Mouse (Mus musculus) heart, adult 2 months (tissue): ENCODE measurements around the gene Cdk19. TPM values are rescaled to one million over a fixed set of nuclear protein-coding genes. Genes with fewer than 3 reads are reported as not detected.
A peak's percentile ranks its signal among the peaks of the same experiment; 100 is the strongest.
"Not testable (repeated sequence)": the region's sequence is repeated elsewhere in the genome, so short reads cannot be mapped to it uniquely, and the experiment has no call there.

Source experiments
- DNase-seq, 2 experiments: peaks; one replicate each; pipeline ENCODE4 v3.0.0; 2021
- H3K27ac ChIP-seq: fragments of 200-600 bp; 2 replicates; pipeline ENCODE4 v1.8.1; 2022
- H3K27me3 ChIP-seq: fragments of 200-500 bp; 2 replicates; pipeline ENCODE4 v1.6.1; 2012; ENCODE audit warnings: mild to moderate bottlenecking, low read length, inconsistent platforms, mixed read lengths; ENCODE audit not compliant: control insufficient read depth, insufficient read depth
- H3K36me3 ChIP-seq: fragments of 200-500 bp; 2 replicates; pipeline ENCODE4 v1.6.1; 2012; ENCODE audit warnings: low read length, inconsistent platforms; ENCODE audit not compliant: control insufficient read depth, insufficient read depth
- H3K4me1 ChIP-seq: fragments of 200-500 bp; 2 replicates; pipeline ENCODE4 v1.6.1; 2011; ENCODE audit warnings: low read length; ENCODE audit not compliant: control insufficient read depth, insufficient read depth
- H3K4me3 ChIP-seq: fragments of 200-600 bp; 2 replicates; pipeline ENCODE4 v1.8.1; 2022
- H3K79me2 ChIP-seq: fragments of 200-500 bp; replicated peaks from 2 replicates; pipeline ENCODE4 v1.6.1; 2012; ENCODE audit warnings: mild to moderate bottlenecking, inconsistent platforms, low read length, moderate library complexity, mixed read lengths; ENCODE audit not compliant: control insufficient read depth, insufficient read depth
- H3K9ac ChIP-seq: fragments of 200-500 bp; 2 replicates; pipeline ENCODE4 v1.6.1; 2012; ENCODE audit warnings: low read depth, mild to moderate bottlenecking, control low read depth, inconsistent platforms, low read length, mixed read lengths
- CTCF ChIP-seq: fragments of 200-600 bp; IDR thresholded peaks from 2 replicates; pipeline ENCODE4 v1.8.1; 2022; ENCODE audit warnings: antibody characterized with exemption, mild to moderate bottlenecking, moderate library complexity
- EP300 ChIP-seq: fragments of 200-500 bp; IDR thresholded peaks from 2 replicates; pipeline ENCODE4 v1.6.1; 2011; ENCODE audit warnings: low read depth, low read length, control low read depth; ENCODE audit not compliant: insufficient read depth
- POLR2A ChIP-seq: fragments of 200-500 bp; IDR thresholded peaks from 2 replicates; pipeline ENCODE4 v1.6.1; 2011; ENCODE audit warnings: mild to moderate bottlenecking, low read depth, low read length, control low read depth; ENCODE audit not compliant: insufficient read depth
- WGBS: fragments of 180-500 bp; shearing (Covaris S2); methylation state at CpG from one replicate; pipeline ENCODE4 v1.1.7; 2018; 5-methylcytosine and 5-hydroxymethylcytosine counted together
- intact Hi-C: fragments of 180-260 bp; cut with DNase I; formaldehyde crosslinking; loops from one replicate; pipeline ENCODE4 v1.15.1; 2025
- polyA plus RNA-seq: library from polyadenylated mRNA; depleted of rRNA; stranded (reverse); fragments of >200 nt; gene quantifications from 2 replicates; pipeline ENCODE4 v1.2.3, GENCODE M21; 2012; rRNA removed
- total RNA-seq, 2 experiments: library from RNA; stranded (reverse); gene quantifications; 2 replicates each; pipeline ENCODE4 v1.2.3; 2021

The Cdk19 gene
- total and polyA plus RNA-seq, 3 experiments, result 5.2 to 15.2 (median 11.5) TPM

DNA sequence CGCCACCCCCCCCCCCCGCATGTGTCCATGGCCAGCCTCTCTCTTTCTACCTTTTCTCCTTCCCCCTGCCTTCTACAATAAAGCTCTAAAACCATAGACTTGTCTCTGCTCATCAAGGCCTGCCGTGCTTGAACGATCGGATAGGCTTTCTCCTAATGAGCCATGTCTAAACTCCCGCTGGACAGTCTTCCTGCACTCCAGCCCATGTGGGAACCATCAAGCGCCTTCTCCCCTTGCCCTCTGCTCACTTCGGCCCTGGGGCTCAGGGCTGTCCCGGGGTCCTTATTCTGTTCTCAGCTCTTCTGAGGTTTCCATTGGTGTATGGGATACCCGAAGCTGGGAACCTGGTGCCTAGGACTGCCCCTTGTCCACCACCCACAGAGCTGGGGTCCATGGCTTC is 189.3 kb downstream of the Cdk19 start:
- H3K79me2 ChIP-seq, result no peaks in the 10 kb centered on the region
- 80% methylated on average over 9 of the region's 10 CpGs for WGBS
- H3K27me3 ChIP-seq, result no peaks in the 10 kb centered on the region
- TF ChIP-seq POLR2A (no peak), CTCF (no peak), EP300 (no peak)
- no peak overlapping the region for H3K27ac ChIP-seq
- H3K4me3 ChIP-seq, result no peak overlapping the region
- no peak for DNase-seq
- intact Hi-C loops, result loop anchor here (5.0 kb wide), 1 partner anchor 181 kb away; no protein-coding TSS in a partner anchor
- H3K9ac ChIP-seq, result no peak overlapping the region
- H3K36me3 ChIP-seq, result no peaks in the 10 kb centered on the region
- H3K4me1 ChIP-seq, result no peaks in the 10 kb centered on the region; the same call in 1 of the 2 replicates

DNA sequence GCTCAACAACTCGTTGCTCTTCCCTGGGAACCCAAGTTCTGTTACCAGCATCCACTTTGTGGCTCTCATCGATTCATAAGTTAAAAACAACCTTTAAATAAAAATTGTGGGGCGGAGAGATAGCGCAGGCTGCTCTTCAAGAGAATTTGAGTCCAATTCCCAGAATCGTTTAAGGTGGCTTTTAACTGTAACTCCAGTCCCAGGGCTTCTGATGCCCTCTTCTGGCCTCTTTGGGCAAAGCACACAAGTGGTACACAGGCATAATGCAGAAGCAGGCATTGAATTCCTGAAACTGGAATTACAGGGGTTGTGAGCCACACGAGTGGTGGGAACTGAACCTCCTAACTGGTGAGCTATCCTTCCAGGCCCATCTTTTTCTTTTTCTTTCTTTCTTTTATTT is 190.3 kb downstream of the Cdk19 start:
- Histone ChIP-seq H3K4me1 (no peaks in the 10 kb centered on the region; the same call in 1 of the 2 replicates), H3K79me2 (no peaks in the 10 kb centered on the region), H3K4me3 (no peak overlapping the region), H3K27me3 (no peaks in the 10 kb centered on the region), H3K36me3 (no peaks in the 10 kb centered on the region), H3K27ac (no peak overlapping the region), H3K9ac (no peak overlapping the region)
- WGBS, result 53% methylated on average over 6 of the region's 6 CpGs
- DNase-seq, result peak; percentile 41 to 45
- TF ChIP-seq CTCF (peak; percentile 72), EP300 (no peak), POLR2A (no peak)
- intact Hi-C loops, result loop anchor here (5.0 kb wide), 1 partner anchor 182 kb away; no protein-coding TSS in a partner anchor

DNA sequence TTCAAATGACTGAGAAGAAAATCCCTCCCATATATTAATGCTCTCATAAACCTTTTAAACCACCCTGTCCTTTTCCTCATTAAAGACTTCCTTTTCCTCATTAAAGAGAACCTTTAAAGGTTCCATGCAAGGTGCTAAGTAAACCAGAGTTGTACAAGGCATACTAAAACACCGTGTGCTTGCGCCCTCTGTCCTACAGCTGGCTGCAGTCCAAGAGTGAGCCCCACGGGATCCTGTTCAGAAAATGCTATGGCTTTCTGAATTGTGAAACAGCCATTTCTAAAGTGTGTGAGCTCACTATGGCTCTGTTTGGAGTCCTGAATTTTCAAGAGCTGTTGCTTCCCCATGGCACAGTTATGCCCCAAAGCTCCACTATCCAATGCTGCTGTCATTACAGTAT is 191.3 kb downstream of the Cdk19 start:
- no peaks in the 10 kb centered on the region for H3K27me3 ChIP-seq
- no peak overlapping the region for H3K27ac ChIP-seq
- H3K4me3 ChIP-seq, result no peak overlapping the region
- no peak for TF ChIP-seq EP300
- H3K9ac ChIP-seq, result no peak overlapping the region
- WGBS, result 51% methylated on average over 3 of the region's 3 CpGs
- intact Hi-C loops, result no loop called here
- DNase-seq, result no peak
- H3K4me1 ChIP-seq, result no peaks in the 10 kb centered on the region; the same call in 1 of the 2 replicates
- no peaks in the 10 kb centered on the region for H3K79me2 ChIP-seq
- no peaks in the 10 kb centered on the region for H3K36me3 ChIP-seq

DNA sequence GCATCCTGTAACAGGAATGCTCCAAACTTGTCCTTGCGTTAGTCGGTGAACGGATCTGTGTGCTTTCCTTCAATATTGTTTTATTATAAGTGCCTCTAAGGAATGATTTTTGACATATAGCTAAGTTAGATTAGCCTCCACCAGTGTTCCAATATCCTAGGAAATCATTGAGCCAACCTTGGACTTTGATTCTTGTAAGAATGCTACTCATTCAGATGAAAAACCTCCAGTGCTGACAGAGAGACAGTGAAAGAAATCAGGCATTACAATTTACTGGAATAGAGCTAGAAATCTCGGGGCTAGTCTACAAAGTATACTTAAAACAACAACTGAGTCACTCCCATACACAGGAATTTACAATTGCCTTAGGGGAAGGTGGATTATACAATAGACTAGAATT is 193.2 kb downstream of the Cdk19 start:
- H3K4me3 ChIP-seq, H3K79me2 ChIP-seq, H3K4me1 ChIP-seq, DNase-seq, H3K27ac ChIP-seq, H3K27me3 ChIP-seq, H3K9ac ChIP-seq, intact Hi-C loops, H3K36me3 ChIP-seq: not testable (repeated sequence)
- 81% methylated on average over 4 of the region's 4 CpGs for WGBS

Other genes with a start within 250 kb of the Cdk19 start
- gene Slc16a10, start 197.3 kb upstream of the Cdk19 start, total RNA-seq, result 10 to 100 TPM; 21.0 to 21.9 TPM
- 15.3 and 28.3 TPM in 2 replicates for gene Slc16a10, start 197.3 kb upstream of the Cdk19 start, polyA plus RNA-seq
- gene Rpf2, start 92.5 kb upstream of the Cdk19 start, total RNA-seq, result 10 to 100 TPM in 1 of 2 experiments, 1 to 10 TPM in 1; 9.4 to 12.4 TPM
- 2.5 and 5.4 TPM in 2 replicates for gene Rpf2, start 92.5 kb upstream of the Cdk19 start, polyA plus RNA-seq
- 10 to 100 TPM; 21.0 to 23.9 TPM for gene Gtf3c6, start 81.5 kb upstream of the Cdk19 start, total RNA-seq
- 10.5 and 17.4 TPM in 2 replicates for gene Gtf3c6, start 81.5 kb upstream of the Cdk19 start, polyA plus RNA-seq
- 100 to 1,000 TPM in 1 of 2 experiments, 10 to 100 TPM in 1; 98.5 to 114 TPM for gene Amd1, start 37.4 kb upstream of the Cdk19 start, total RNA-seq
- 26.1 and 83.2 TPM in 2 replicates for gene Amd1, start 37.4 kb upstream of the Cdk19 start, polyA plus RNA-seq
- gene Slc22a16, start 230.8 kb downstream of the Cdk19 start, total RNA-seq, result not detected
- 0.04 TPM in 1 of 2 replicates, not detected in the other for gene Slc22a16, start 230.8 kb downstream of the Cdk19 start, polyA plus RNA-seq